Mouse (Mus musculus) urinary bladder, postnatal 25 days (tissue): ENCODE measurements around the gene Rab3a.
A peak's percentile ranks its signal among the peaks of the same experiment; 100 is the strongest.

Experiments used
- DNase-seq: peaks from one replicate; pipeline ENCODE4 v3.0.0; 2022; ENCODE audit warnings: low spot score

The Rab3a gene

GRCm38 (mm10) chr8:70801830-70802229, 47.4 kb downstream of the Rab3a start:
- DNase-seq = no peak

- no peak for DNase-seq
Measured at GRCm38 (mm10) chr8:70802786-70803510, 48.5 kb downstream of the Rab3a start.

DNA sequence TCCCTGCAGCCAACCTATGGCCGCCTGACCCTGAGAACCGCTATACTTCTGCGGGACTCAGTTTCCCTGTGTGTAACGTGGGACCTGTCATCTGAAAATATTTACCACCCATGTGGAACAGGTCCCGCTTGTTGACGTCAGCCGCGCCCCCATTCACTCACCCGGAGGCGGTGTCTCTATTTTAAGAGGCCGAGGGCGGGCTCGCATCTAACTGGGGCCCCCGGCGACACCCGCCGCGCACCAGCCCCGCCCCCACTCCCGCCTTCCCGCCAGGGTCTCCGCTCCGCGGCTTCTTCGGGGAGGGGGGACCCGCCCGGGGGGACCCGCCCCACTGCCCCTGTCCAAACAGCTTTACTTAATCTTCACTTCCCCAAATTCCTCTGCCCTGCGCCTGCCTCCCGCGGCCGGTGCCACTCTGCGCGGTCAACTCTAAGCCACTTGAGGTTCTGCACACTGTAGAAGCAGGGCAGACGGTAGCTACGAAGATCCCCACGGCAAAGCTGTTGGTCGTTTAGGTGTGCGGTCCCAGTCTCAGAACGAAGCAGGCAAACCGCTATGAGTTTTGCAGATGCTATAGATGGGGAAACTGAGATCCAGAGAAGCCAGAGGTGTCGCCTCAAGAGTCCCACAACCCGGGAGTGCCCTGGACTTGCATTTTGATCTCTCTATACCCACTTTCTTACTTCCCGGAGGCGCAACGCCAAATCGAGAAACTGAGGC, 49.4 kb downstream of the Rab3a start:
- DNase-seq = peak; percentile 46

GRCm38 (mm10) chr8:70804481-70805206, 50.2 kb downstream of the Rab3a start, which contains the start of gene Mast3:
Gene Mast3 (minus strand): TSS chr8:70805054.
- DNase-seq = peak; percentile 84

GRCm38 (mm10) chr8:70806541-70806940, 52.1 kb downstream of the Rab3a start:
- no peak for DNase-seq

DNA sequence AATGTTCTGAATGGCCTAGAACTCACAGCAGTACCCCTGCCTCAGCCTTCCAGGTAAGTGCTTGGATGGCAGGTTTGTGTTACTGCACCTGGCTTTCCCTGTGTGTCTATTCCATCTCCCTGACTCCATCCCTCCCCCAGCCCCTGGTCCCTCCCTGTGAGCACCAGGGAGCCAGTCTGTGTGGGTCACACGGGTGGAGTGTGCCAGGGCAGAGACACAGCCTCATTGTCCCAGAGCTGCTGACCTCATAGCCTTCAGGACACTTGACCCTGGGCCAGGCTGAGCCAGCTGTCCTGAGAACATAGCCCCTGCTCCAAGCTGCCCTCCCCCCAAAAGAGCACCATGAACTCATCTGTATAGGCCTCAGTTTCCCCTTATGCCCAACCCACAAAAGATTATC, 52.8 kb downstream of the Rab3a start:
- no peak for DNase-seq

DNA sequence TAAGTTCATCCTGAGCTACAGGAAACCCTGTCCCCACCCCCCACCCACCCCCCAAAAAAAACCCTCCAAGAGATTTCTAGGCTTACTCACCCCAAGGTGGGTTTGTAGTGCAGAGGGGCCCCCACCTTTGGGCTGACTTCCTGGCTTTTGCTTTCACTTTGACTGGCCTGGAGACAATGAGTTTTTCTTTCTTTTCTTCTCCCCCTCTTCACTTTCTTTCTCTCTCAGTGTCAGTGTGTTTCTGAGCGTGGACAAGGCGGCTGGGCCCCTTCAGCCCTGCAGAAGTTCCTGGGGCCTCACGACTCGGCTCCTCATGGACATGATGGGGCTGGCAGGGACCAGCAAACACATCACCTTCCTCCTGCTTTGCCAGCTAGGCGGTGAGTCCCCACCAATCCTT, 53.8 kb downstream of the Rab3a start, which contains the start of gene Il12rb1:
Gene Il12rb1 (plus strand): TSS at position 211 of the 400 bp plus-strand sequence.
- no peak for DNase-seq
